Mouse (Mus musculus) MEL-GATA-1-ER (cell line): ENCODE data around the gene Pop7.

Experiments
- DNase-seq: peaks from one replicate; pipeline ENCODE4 v3.0.0-alpha.2; 2012; ENCODE audit warnings: low read depth; ENCODE audit errors: extremely low read depth

The Pop7 gene

GRCm38 (mm10) chr5:137528247-137528968 is 26.1 kb upstream of the Pop7 start:
- no peak for DNase-seq

GRCm38 (mm10) chr5:137527413-137527812 is 25.1 kb upstream of the Pop7 start:
- no peak for DNase-seq

GRCm38 (mm10) chr5:137526192-137526936 is 24.0 kb upstream of the Pop7 start:
- DNase-seq, result no peak

GRCm38 (mm10) chr5:137525511-137525910 is 23.2 kb upstream of the Pop7 start:
- no peak for DNase-seq

GRCm38 (mm10) chr5:137524671-137525070 is 22.4 kb upstream of the Pop7 start:
- DNase-seq, result no peak

GRCm38 (mm10) chr5:137524251-137524515 is 21.9 kb upstream of the Pop7 start:
- no peak for DNase-seq

GRCm38 (mm10) chr5:137523396-137524250 is 21.3 kb upstream of the Pop7 start:
- no peak for DNase-seq

GRCm38 (mm10) chr5:137522711-137523110 is 20.4 kb upstream of the Pop7 start:
- no peak for DNase-seq

GRCm38 (mm10) chr5:137521861-137522260 is 19.5 kb upstream of the Pop7 start:
- no peak for DNase-seq

- DNase-seq, result no peak
Measured at GRCm38 (mm10) chr5:137519691-137520550, 17.6 kb upstream of the Pop7 start.

GRCm38 (mm10) chr5:137518436-137518835 is 16.1 kb upstream of the Pop7 start, which contains the start of gene Gigyf1:
TSS of gene Gigyf1 (plus strand) at chr5:137518548.
- DNase-seq, result no peak

- no peak for DNase-seq
Measured at GRCm38 (mm10) chr5:137514811-137515210, 12.5 kb upstream of the Pop7 start.

- DNase-seq, result no peak
Measured at GRCm38 (mm10) chr5:137513951-137514721, 11.8 kb upstream of the Pop7 start.

- no peak for DNase-seq
Measured at GRCm38 (mm10) chr5:137512847-137513794, 10.8 kb upstream of the Pop7 start.

- DNase-seq, result no peak
Measured at GRCm38 (mm10) chr5:137511706-137512105, 9.4 kb upstream of the Pop7 start.

- no peak for DNase-seq
Measured at GRCm38 (mm10) chr5:137510573-137511390, 8.5 kb upstream of the Pop7 start.

- no peak for DNase-seq
Measured at GRCm38 (mm10) chr5:137510014-137510501, 7.7 kb upstream of the Pop7 start.

GRCm38 (mm10) chr5:137504041-137504440 is 1.7 kb upstream of the Pop7 start:
- no peak for DNase-seq
